Mouse (Mus musculus) cerebellum, adult 9-11 months (tissue): Measurements from ENCODE around the gene Rap1gap2.

Experiments
- DNase-seq: peaks from one replicate; pipeline ENCODE4 v3.0.0; 2022

Rap1gap2 gene

GRCm38 (mm10) chr11:74569735-74570134, 41.0 kb downstream of the Rap1gap2 start:
- DNase-seq: no peak

GRCm38 (mm10) chr11:74568463-74568862, 42.3 kb downstream of the Rap1gap2 start:
- DNase-seq: peak; percentile 82

GRCm38 (mm10) chr11:74568004-74568403, 42.7 kb downstream of the Rap1gap2 start:
- no peak for DNase-seq

GRCm38 (mm10) chr11:74566326-74566874, 44.3 kb downstream of the Rap1gap2 start:
- DNase-seq: no peak

GRCm38 (mm10) chr11:74561392-74561791, 49.3 kb downstream of the Rap1gap2 start:
- DNase-seq: no peak

- no peak for DNase-seq
Observed at GRCm38 (mm10) chr11:74560600-74561227, 50.0 kb downstream of the Rap1gap2 start.

- no peak for DNase-seq
Observed at GRCm38 (mm10) chr11:74559793-74560433, 50.8 kb downstream of the Rap1gap2 start.

- DNase-seq: no peak
Observed at GRCm38 (mm10) chr11:74558933-74559332, 51.8 kb downstream of the Rap1gap2 start.

- no peak for DNase-seq
Observed at GRCm38 (mm10) chr11:74557456-74558230, 53.1 kb downstream of the Rap1gap2 start.

- no peak for DNase-seq
Observed at GRCm38 (mm10) chr11:74555716-74556374, 54.9 kb downstream of the Rap1gap2 start.

- no peak for DNase-seq
Observed at GRCm38 (mm10) chr11:74554683-74555341, 55.9 kb downstream of the Rap1gap2 start.

- DNase-seq: no peak
Observed at GRCm38 (mm10) chr11:74551568-74551967, 59.1 kb downstream of the Rap1gap2 start.

- DNase-seq: no peak
Observed at GRCm38 (mm10) chr11:74550615-74551102, 60.1 kb downstream of the Rap1gap2 start.

GRCm38 (mm10) chr11:74548781-74549382, 61.8 kb downstream of the Rap1gap2 start:
- no peak for DNase-seq

GRCm38 (mm10) chr11:74546933-74547694, 63.6 kb downstream of the Rap1gap2 start:
- peak; percentile 47 for DNase-seq

GRCm38 (mm10) chr11:74546165-74546564, 64.5 kb downstream of the Rap1gap2 start:
- DNase-seq: peak; percentile 59

- DNase-seq: no peak
Observed at GRCm38 (mm10) chr11:74545560-74545959, 65.2 kb downstream of the Rap1gap2 start.

- DNase-seq: no peak
Observed at GRCm38 (mm10) chr11:74537352-74537751, 73.4 kb downstream of the Rap1gap2 start.

GRCm38 (mm10) chr11:74536140-74536842, 74.4 kb downstream of the Rap1gap2 start:
- no peak for DNase-seq

- DNase-seq: no peak
Observed at GRCm38 (mm10) chr11:74534380-74534779, 76.3 kb downstream of the Rap1gap2 start.
